Mouse (Mus musculus): ENCODE data around the gene Pjvk. TPM values are rescaled to one million over a fixed set of nuclear protein-coding genes. Genes with fewer than 3 reads are reported as not detected.
"Not testable (repeated sequence)": the region's sequence is repeated elsewhere in the genome, so short reads cannot be mapped to it uniquely, and the experiment has no call there.

The Pjvk gene
- polyA plus RNA-seq (2015; fragmentation: Nextera tagmentation; extraction: Ambion mirVana) = 0.59 TPM in 1 of 2 replicates, not detected in the other

DNA sequence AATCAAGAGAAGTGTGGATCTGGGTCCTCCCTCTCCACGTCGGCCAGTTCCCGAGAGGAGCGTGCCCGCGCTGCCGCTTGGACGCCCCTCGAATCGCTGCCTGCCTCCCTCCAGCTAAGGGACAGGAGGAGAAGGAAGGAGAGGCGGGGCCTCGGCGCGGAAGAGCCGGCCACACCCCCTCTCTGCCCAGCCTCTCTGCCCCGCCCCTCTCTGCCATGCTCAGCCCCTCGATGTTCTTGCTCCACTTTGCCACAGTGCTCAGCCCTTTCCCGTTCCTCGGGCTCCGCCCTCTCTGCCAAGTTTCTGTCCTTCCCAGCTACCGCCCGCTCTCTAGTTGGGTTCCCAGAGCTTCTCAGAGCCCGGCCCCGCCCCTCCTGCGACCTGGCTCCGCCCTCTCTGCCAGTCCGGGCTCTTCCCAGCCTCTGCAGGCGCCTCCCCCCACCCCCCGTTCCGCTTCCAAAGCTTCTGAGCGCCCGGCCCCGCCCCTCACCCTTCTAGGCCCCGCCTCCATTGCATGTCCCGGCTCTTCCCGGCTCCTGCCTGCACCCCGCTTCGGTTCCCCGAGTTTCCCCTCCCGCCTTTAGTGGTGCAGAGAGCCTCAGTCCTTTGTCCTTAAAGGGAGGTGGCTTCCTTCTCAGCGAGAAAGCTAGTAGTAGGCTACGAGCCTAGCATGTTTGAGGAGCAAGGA lies at the start of gene Pjvk, which contains the start of gene Prkra:
Gene Pjvk, plus strand, starts transcription at position 594 of the 688 bp plus-strand sequence.
Gene Prkra, minus strand, starts transcription at position 133 of the 688 bp plus-strand sequence.
- peak; percentile 99 for ATAC-seq (ENCODE audit: insufficient number of reproducible peaks, low FRiP score, low TSS enrichment, low read depth)
- Histone ChIP-seq H3K4me2 (replicated peaks) (peak within 1 kb of the TSS; percentile 74), H3K27ac (replicated peaks) (peak within 1 kb of the TSS; percentile 84), H3K4me3 (replicated peaks) (peak within 1 kb of the TSS; percentile 70), H3K9ac (peak within 1 kb of the TSS; percentile 66), H3K27me3 (no peaks in the 10 kb centered on the region), H3K36me3 (peaks cover 2% of the 10 kb centered on the region; the same call in 1 of the 2 replicates), H3K4me1 (peaks cover 15% of the 10 kb centered on the region), H3K9me3 (replicated peaks) (no peaks in the 10 kb centered on the region)
- WGBS = under 1% methylated on average over 39 of the region's 42 CpGs

DNA sequence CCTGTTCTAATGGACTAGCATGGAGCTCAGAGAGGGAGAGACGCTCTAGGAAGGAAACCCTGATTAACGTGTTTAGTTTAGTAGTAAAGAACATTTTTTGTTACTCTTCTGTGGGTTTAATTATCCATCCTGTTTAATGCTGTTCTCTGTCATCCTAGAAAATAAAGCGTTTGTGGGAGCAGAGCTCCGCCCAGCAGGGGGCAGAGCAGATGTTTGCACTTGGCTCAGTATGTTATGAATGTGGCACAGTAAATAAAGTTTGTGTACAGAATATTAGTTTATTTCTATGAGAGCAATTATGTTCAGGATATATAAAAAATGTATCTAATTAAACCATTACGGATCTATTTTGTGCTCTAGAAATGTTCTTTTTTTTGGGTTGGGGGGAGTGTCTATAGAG lies 49.1 kb upstream of the Pjvk start:
- no peaks in the 10 kb centered on the region for H3K27me3 ChIP-seq
- H3K4me3 ChIP-seq (replicated peaks) = no peak overlapping the region
- 0 out of 2 replicates have a peak, but pooled peaks cover 3% of the 10 kb centered on the region for H3K36me3 ChIP-seq
- H3K9ac ChIP-seq = no peak overlapping the region
- ATAC-seq (ENCODE audit: insufficient number of reproducible peaks, low FRiP score, low TSS enrichment, low read depth) = no peak
- no peak overlapping the region for H3K27ac ChIP-seq (replicated peaks)
- 54% methylated on average over 5 of the region's 5 CpGs for WGBS
- no peaks in the 10 kb centered on the region for H3K9me3 ChIP-seq (replicated peaks)
- H3K4me2 ChIP-seq (replicated peaks) = no peak overlapping the region
- H3K4me1 ChIP-seq = 0 out of 2 replicates have a peak, but pooled peaks cover 2% of the 10 kb centered on the region

DNA sequence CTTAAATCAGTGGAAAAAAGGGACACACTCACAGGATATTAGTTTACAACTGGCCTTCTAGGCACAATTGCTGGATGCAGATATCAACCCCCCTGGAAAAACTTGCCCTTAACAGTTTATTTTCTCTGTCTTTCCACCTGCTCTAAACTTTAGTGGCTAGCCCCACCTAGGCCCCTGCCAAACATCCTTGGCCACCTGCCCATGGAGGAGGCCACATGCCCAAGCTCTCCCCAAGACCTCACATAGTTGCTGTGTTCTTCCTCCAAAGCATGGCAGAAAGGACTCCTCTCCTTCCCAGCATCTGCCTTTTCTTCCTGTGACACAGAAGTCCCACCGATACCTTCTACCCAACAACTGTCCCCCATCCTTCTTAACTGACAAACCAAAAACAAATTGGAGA lies 46.0 kb upstream of the Pjvk start:
- no peak overlapping the region for H3K9ac ChIP-seq
- H3K4me2 ChIP-seq (replicated peaks) = no peak overlapping the region
- H3K36me3 ChIP-seq = no peaks in the 10 kb centered on the region
- H3K27me3 ChIP-seq = no peaks in the 10 kb centered on the region
- 0 out of 2 replicates have a peak, but pooled peaks cover 2% of the 10 kb centered on the region for H3K4me1 ChIP-seq
- no peaks in the 10 kb centered on the region for H3K9me3 ChIP-seq (replicated peaks)
- no peak overlapping the region for H3K27ac ChIP-seq (replicated peaks)
- no peak for ATAC-seq (ENCODE audit: insufficient number of reproducible peaks, low FRiP score, low TSS enrichment, low read depth)
- no peak overlapping the region for H3K4me3 ChIP-seq (replicated peaks)
- WGBS = 90% methylated on average over 1 of the region's 1 CpGs

DNA sequence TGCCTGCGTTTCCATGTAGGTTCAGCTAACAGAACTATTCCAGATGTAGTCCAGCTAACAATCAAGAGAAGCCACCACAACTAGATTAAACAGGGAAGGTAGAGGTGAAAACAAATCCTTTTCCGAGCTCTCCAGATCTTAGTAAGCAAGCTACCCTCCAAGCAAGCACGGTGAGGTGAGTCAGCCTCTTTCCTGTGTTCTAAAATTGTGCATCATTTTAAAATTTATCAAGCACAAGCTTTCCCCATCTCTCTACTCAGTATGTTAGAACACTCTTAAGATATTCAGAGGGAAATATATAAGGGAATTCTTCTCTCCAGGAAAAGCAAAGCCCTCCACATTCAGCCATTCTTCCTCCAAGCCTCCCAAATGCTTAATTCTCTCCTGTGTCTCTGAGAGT lies 41.6 kb upstream of the Pjvk start:
- no peak for ATAC-seq (ENCODE audit: insufficient number of reproducible peaks, low FRiP score, low TSS enrichment, low read depth)
- WGBS = 66% methylated on average over 3 of the region's 3 CpGs
- Histone ChIP-seq H3K9ac (no peak overlapping the region), H3K27ac (replicated peaks) (no peak overlapping the region), H3K9me3 (replicated peaks) (no peaks in the 10 kb centered on the region), H3K4me2 (replicated peaks) (no peak overlapping the region), H3K4me3 (replicated peaks) (no peak overlapping the region), H3K27me3 (no peaks in the 10 kb centered on the region), H3K36me3 (no peaks in the 10 kb centered on the region), H3K4me1 (no peaks in the 10 kb centered on the region)

DNA sequence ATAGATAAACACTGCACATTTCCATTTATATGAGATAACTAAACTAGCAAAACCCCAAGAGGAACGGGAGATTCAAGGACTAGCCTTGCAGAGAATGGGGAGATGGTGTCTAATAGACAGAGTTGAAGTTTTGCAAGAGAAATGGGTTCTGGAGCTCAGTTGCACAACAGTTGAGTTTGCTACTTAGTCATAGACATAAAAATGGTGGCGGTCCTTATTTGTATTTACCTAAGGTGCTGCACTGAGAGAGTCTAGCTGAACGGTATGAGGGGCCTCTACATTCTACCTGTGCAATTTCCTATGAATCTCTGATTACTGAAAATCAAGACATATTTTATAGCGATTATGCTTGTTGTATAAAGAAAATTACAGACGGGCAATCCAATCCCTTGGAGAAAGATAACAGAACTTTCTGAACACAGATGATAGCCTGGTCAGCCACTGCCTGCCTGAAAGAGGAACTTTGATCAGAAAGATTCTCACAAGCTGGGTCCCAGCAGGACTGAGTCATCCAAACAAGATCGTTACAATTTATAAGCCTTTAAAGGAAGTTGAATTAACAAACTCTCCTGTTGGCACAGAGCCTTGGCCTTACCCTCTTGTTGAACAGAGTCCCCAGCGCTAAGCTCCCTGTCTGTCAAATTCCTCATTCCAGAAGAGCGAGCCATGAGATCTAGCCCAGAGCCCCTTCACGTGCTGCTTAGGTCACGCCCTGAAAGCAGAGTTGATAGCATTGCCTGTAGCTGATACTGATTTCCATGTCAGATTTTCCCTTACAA lies 37.8 kb upstream of the Pjvk start:
- Histone ChIP-seq H3K9me3 (replicated peaks) (no peaks in the 10 kb centered on the region), H3K9ac (no peak overlapping the region), H3K36me3 (no peaks in the 10 kb centered on the region), H3K4me2 (replicated peaks) (no peak overlapping the region), H3K4me1 (no peaks in the 10 kb centered on the region), H3K4me3 (replicated peaks) (no peak overlapping the region), H3K27ac (replicated peaks) (no peak overlapping the region), H3K27me3 (no peaks in the 10 kb centered on the region)
- ATAC-seq (ENCODE audit: insufficient number of reproducible peaks, low FRiP score, low TSS enrichment, low read depth) = no peak
- WGBS = 70% methylated on average over 10 of the region's 10 CpGs

DNA sequence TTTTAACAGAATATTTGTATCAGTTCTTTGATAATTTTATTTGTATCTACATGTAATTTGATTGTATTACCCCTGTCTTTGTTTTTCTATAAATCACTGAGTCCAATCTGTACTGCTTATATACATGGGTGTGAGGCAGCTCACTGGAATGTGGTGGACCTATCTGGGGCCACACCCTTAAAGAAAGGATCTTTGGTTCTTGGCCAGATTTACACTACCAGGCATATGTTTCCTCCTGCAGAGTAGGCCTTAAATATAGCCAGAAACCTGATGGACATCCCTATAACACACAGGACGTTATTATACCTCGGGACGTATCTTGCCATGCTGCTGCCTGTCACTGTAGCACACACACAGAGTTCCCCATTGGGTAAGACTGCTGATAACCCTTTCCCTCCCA lies 36.3 kb upstream of the Pjvk start:
- 68% methylated on average over 3 of the region's 3 CpGs for WGBS
- H3K36me3 ChIP-seq = no peaks in the 10 kb centered on the region
- no peak for ATAC-seq (ENCODE audit: insufficient number of reproducible peaks, low FRiP score, low TSS enrichment, low read depth)

DNA sequence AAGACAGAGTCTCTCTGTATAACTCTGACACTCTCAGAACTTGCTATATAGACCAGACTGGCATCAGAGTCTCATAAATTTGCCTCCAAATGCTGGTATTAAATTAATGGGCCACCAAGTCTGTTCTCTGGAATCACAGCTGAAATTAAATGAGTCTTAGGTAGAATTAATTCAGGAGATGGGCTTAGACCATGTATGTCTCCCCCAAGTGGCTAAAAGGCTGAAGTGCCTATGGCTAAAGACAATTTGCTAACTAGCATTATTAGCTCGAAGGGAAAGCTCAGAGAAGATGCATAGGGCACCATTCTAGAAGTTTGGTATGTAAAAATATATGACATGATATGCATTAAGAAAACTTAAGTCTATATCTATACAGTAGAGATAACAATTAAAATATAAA lies 30.2 kb upstream of the Pjvk start:
- no peak for ATAC-seq (ENCODE audit: insufficient number of reproducible peaks, low FRiP score, low TSS enrichment, low read depth)
- 27% methylated on average over 1 of the region's 1 CpGs for whole genome bisulfite sequencing
- no peak overlapping the region for H3K27ac ChIP-seq (replicated peaks)

More for the DNA sequence above, 36.3 kb upstream of the Pjvk start:
- Histone ChIP-seq H3K9ac (no peak overlapping the region), H3K4me1 (no peaks in the 10 kb centered on the region), H3K9me3 (replicated peaks) (no peaks in the 10 kb centered on the region), H3K27me3 (no peaks in the 10 kb centered on the region), H3K4me2 (replicated peaks) (no peak overlapping the region), H3K4me3 (replicated peaks) (no peak overlapping the region), H3K27ac (replicated peaks) (no peak overlapping the region)

DNA sequence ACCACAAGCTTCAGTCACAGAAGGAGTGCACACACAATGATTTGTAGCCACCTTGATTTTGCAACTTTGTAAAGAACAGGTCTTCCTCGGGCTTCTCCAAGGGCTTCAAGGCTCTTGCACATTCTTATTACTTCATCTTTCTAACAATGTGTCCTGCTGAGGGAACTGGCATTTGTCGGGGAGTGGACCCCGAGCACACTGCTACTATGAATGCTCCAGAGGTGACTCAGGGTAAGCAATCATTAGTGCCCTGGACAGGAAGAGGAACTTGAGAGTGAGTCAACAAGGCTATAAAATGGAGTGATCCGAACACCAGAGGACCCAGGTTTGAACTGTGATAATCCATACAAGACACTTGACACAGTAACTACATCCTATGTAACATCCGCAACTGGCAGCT lies 28.1 kb upstream of the Pjvk start:
- Histone ChIP-seq H3K4me1 (no peaks in the 10 kb centered on the region), H3K27ac (replicated peaks) (no peak overlapping the region), H3K9ac (no peak overlapping the region), H3K4me3 (replicated peaks) (no peak overlapping the region), H3K36me3 (peaks cover 16% of the 10 kb centered on the region), H3K27me3 (no peaks in the 10 kb centered on the region), H3K9me3 (replicated peaks) (no peaks in the 10 kb centered on the region), H3K4me2 (replicated peaks) (no peak overlapping the region)
- no peak for ATAC-seq (ENCODE audit: insufficient number of reproducible peaks, low FRiP score, low TSS enrichment, low read depth)
- 84% methylated on average over 5 of the region's 5 CpGs for WGBS

More for the DNA sequence above, 30.2 kb upstream of the Pjvk start:
- no peaks in the 10 kb centered on the region for H3K27me3 ChIP-seq
- no peaks in the 10 kb centered on the region for H3K9me3 ChIP-seq (replicated peaks)
- H3K36me3 ChIP-seq = 0 out of 2 replicates have a peak, but pooled peaks cover under 1% of the 10 kb centered on the region
- no peak overlapping the region for H3K4me3 ChIP-seq (replicated peaks)
- no peak overlapping the region for H3K4me2 ChIP-seq (replicated peaks)
- H3K9ac ChIP-seq = no peak overlapping the region
- no peaks in the 10 kb centered on the region for H3K4me1 ChIP-seq

DNA sequence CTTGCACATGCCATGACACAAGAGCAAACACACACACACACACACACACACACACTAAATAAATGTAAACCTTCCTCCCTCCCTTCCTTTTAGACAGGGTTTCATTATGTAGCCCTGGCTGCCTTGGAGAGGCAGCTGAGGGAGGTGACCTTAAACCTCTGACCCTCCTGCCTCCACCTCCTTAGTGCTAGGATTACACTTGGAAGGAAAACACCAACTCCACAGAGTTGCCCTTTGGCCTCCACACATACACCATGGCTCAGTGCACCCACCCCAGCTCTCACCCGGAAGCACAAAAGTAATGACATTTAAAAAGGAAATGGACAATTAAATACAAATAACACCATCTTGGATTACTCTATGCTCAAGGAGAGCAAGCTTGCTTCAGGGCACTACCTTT lies 26.6 kb upstream of the Pjvk start:
- Histone ChIP-seq H3K27ac (replicated peaks) (no peak overlapping the region), H3K4me1 (no peaks in the 10 kb centered on the region), H3K9me3 (replicated peaks) (no peaks in the 10 kb centered on the region), H3K4me2 (replicated peaks) (no peak overlapping the region), H3K36me3 (peaks cover 30% of the 10 kb centered on the region), H3K4me3 (replicated peaks) (no peak overlapping the region), H3K9ac (no peak overlapping the region), H3K27me3 (no peaks in the 10 kb centered on the region)
- WGBS = 47% methylated on average over 1 of the region's 1 CpGs
- ATAC-seq (ENCODE audit: insufficient number of reproducible peaks, low FRiP score, low TSS enrichment, low read depth) = no peak

DNA sequence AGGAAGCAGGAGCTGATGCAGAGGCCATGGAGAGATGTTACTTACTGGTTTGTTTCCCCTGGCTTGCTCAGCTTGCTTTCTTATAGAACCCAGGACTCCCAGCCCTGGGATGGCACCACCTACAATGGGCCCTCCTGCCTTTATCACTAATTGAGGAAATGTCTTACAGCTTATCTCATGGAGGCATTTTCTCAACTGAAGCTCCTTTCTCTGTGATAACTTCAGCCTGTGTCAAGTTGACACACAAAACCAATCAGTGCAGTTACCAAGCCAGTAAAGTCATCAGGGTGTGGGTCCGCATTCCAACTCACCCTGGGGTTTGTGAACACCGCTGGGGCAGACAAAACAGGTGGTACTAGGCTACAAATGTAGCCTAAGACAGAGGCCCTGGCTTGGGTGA lies 26.0 kb upstream of the Pjvk start:
- not testable (repeated sequence) for H3K9ac ChIP-seq; ATAC-seq (ENCODE audit: insufficient number of reproducible peaks, low FRiP score, low TSS enrichment, low read depth); H3K9me3 ChIP-seq (replicated peaks); H3K4me2 ChIP-seq (replicated peaks); H3K4me3 ChIP-seq (replicated peaks); H3K27me3 ChIP-seq; H3K27ac ChIP-seq (replicated peaks); H3K4me1 ChIP-seq
- H3K36me3 ChIP-seq = peaks cover 36% of the 10 kb centered on the region
- WGBS = 80% methylated on average over 2 of the region's 2 CpGs

DNA sequence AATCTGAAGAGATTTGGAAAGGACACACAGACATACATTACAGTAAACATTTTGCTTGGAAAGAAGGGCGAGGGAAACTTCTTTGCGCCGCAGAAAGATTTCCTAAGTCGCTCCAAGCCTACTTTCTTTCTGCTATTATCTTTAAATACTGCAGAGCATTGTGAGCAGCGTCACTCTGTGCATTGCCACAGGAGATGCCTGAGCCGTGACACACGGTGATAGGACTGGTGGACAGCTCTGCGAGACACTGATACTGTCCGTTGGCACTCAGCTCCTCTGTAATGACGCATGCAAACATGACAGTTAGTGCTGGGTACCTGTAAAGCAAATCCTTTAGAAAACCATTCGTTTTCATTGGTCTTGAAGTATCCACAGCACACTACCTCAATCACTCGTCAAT lies 18.0 kb upstream of the Pjvk start:
- Histone ChIP-seq H3K27me3 (no peaks in the 10 kb centered on the region), H3K27ac (replicated peaks) (no peak overlapping the region), H3K36me3 (peaks cover 81% of the 10 kb centered on the region), H3K9ac (no peak overlapping the region), H3K4me3 (replicated peaks) (no peak overlapping the region), H3K4me2 (replicated peaks) (no peak overlapping the region), H3K9me3 (replicated peaks) (no peaks in the 10 kb centered on the region), H3K4me1 (no peaks in the 10 kb centered on the region)
- ATAC-seq (ENCODE audit: insufficient number of reproducible peaks, low FRiP score, low TSS enrichment, low read depth) = no peak
- 94% methylated on average over 12 of the region's 12 CpGs for WGBS
